Mouse (Mus musculus) midbrain, postnatal 0 days (tissue): Measurements from ENCODE around the gene Col4a1. TPM values are rescaled to one million over a fixed set of nuclear protein-coding genes. Genes with fewer than 3 reads are reported as not detected.
A peak's percentile ranks its signal among the peaks of the same experiment; 100 is the strongest.

Experiments used
- ATAC-seq: fragments of 200-750 bp; cut with Nextera tagmentation; 2 replicates; pipeline ENCODE4 v1.8.0; 2017; ENCODE audit warnings: moderate number of reproducible peaks, mild to moderate bottlenecking, moderate TSS enrichment, moderate library complexity; ENCODE audit not compliant: low FRiP score
- DNase-seq: peaks from one replicate; pipeline ENCODE4 v3.0.0-alpha.2; 2015; ENCODE audit warnings: low spot score
- H3K27ac ChIP-seq: fragments of 300-500 bp; sonication (generic); 2 replicates; pipeline ENCODE4 v1.5.1; 2014; ENCODE audit warnings: low read depth, mild to moderate bottlenecking, low read length, mixed read lengths
- H3K27me3 ChIP-seq: fragments of 300-500 bp; sonication (generic); 2 replicates; pipeline ENCODE4 v1.6.1; 2014; ENCODE audit warnings: low read length, control low read depth, mixed read lengths; ENCODE audit not compliant: insufficient read depth
- H3K36me3 ChIP-seq: fragments of 300-500 bp; sonication (generic); 2 replicates; pipeline ENCODE4 v1.6.1; 2014; ENCODE audit warnings: low read length, control low read depth, mixed read lengths; ENCODE audit not compliant: insufficient read depth
- H3K4me1 ChIP-seq: fragments of 300-500 bp; sonication (generic); 2 replicates; pipeline ENCODE4 v1.6.1; 2014; ENCODE audit warnings: mild to moderate bottlenecking, control low read depth, antibody characterized with exemption, low read length, mixed read lengths; ENCODE audit not compliant: insufficient read depth
- H3K4me2 ChIP-seq: fragments of 300-500 bp; sonication (generic); 2 replicates; pipeline ENCODE4 v1.6.1; 2014; ENCODE audit warnings: low read depth, mild to moderate bottlenecking, low read length, mixed read lengths; ENCODE audit not compliant: poor library complexity, severe bottlenecking
- H3K4me3 ChIP-seq: fragments of 300-500 bp; sonication (generic); 2 replicates; pipeline ENCODE4 v1.5.1; 2014; ENCODE audit warnings: low read depth, mild to moderate bottlenecking, low read length, moderate library complexity
- H3K9ac ChIP-seq: fragments of 300-500 bp; sonication (generic); replicated peaks from 2 replicates; pipeline ENCODE4 v1.6.1; 2014; ENCODE audit warnings: mild to moderate bottlenecking, low read length, moderate library complexity, mixed read lengths; ENCODE audit not compliant: poor library complexity, severe bottlenecking
- H3K9me3 ChIP-seq: fragments of 300-500 bp; sonication (generic); 2 replicates; pipeline ENCODE4 v1.6.1; 2016; ENCODE audit warnings: low read length, control low read depth
- CTCF ChIP-seq: IDR thresholded peaks from 2 replicates; pipeline ENCODE4 v1.5.1; 2016; ENCODE audit warnings: antibody characterized with exemption, mild to moderate bottlenecking
- WGBS: fragments of 180-500 bp; shearing (Covaris S2); extraction: QIAGEN DNeasy Blood & Tissue Kit; methylation state at CpG from one replicate; pipeline ENCODE4 v1.1.7; 2014; 5-methylcytosine and 5-hydroxymethylcytosine counted together
- polyA plus RNA-seq: library from polyadenylated mRNA; unstranded; fragments of >200 nt; fragmentation: Nextera tagmentation; extraction: Ambion mirVana; gene quantifications from 2 replicates; pipeline ENCODE4 v1.2.1, GENCODE M21; 2015
- total RNA-seq: library from RNA; depleted of rRNA; stranded (reverse); fragments of >200 nt; gene quantifications from 2 replicates; pipeline ENCODE4 v1.2.3, GENCODE M21; 2014

Col4a1 gene
- total and polyA plus RNA-seq, 2 experiments from 2014 or later: 45.2 to 219 TPM

GRCm38 (mm10) chr8:11234879-11235210 is 77.8 kb downstream of the Col4a1 start:
- no peak for TF ChIP-seq CTCF
- Histone ChIP-seq H3K4me3 (no peak overlapping the region), H3K27me3 (no peaks in the 10 kb centered on the region), H3K36me3 (no peaks in the 10 kb centered on the region; the same call in 1 of the 2 replicates), H3K27ac (no peak overlapping the region), H3K9ac (no peak overlapping the region), H3K4me2 (no peak overlapping the region), H3K4me1 (no peaks in the 10 kb centered on the region), H3K9me3 (no peaks in the 10 kb centered on the region)
- no peak for DNase-seq
- ATAC-seq: no peak
- WGBS: 83% methylated on average over 6 of the region's 6 CpGs

DNA sequence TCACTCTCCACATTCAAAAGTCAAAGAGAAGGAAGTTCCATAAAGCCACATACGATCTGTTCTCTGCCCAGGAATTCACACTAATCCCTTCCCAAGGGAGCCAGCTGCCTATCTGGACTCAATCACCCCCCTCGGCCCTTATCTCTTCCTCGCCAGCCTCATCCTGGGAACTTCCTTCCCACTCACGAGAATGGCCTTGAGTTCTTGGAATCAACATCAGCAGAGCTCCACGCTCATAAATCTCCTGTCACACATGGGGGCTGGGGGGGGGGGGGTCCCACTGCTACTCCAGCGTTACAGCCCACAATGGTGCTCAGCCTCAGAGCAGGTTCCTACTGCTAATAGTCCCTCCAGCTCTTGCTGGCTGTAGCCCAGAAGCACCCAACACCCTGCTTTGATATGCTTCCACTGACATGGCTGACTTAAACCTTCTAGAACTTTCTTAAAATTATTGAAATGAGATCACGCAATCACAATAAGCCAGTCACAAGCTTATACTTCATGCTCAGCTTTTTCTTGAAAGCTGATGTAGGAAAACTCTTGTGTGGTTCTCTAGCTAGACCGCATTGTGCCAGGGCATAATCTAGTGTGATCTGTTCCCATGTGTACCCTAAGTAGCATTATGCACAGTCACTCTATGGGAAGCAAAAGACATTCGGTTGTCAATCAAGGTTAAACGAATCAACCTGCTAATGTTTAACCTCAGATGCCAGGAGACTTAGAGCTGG is 78.3 kb downstream of the Col4a1 start:
- no peak overlapping the region for H3K9ac ChIP-seq
- 59% methylated on average over 10 of the region's 10 CpGs for WGBS
- no peak overlapping the region for H3K4me2 ChIP-seq
- H3K9me3 ChIP-seq: no peaks in the 10 kb centered on the region
- H3K4me1 ChIP-seq: no peaks in the 10 kb centered on the region
- H3K36me3 ChIP-seq: no peaks in the 10 kb centered on the region; the same call in 1 of the 2 replicates
- no peaks in the 10 kb centered on the region for H3K27me3 ChIP-seq
- no peak overlapping the region for H3K4me3 ChIP-seq
- no peak overlapping the region for H3K27ac ChIP-seq
- DNase-seq (no peak), ATAC-seq (no peak)
- TF ChIP-seq CTCF: no peak

DNA sequence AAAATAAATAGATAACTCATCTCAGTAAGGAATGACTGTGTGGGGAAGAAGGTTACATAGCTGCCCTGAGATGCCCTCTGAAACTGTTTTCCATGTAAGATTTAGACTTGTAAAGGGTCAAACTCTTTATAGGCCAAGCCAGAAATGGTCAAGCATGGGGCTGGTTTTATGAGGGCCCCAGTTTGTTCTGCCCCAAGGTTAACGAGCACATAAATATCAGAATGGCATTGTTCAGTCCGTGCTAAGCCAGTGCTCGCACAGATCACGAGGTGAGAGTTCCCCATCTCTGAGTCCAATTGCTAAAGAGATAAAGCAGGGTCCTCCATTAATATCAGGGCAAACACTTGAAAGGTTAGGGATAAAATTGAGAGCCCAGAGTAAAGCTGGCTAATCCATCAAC is 79.6 kb downstream of the Col4a1 start:
- no peak overlapping the region for H3K9ac ChIP-seq
- ATAC-seq (no peak), DNase-seq (no peak)
- H3K36me3 ChIP-seq: no peaks in the 10 kb centered on the region; the same call in 1 of the 2 replicates
- no peak overlapping the region for H3K4me2 ChIP-seq
- TF ChIP-seq CTCF: no peak
- no peaks in the 10 kb centered on the region for H3K9me3 ChIP-seq
- H3K27me3 ChIP-seq: no peaks in the 10 kb centered on the region
- no peaks in the 10 kb centered on the region for H3K4me1 ChIP-seq
- WGBS: 90% methylated on average over 4 of the region's 4 CpGs
- no peak overlapping the region for H3K27ac ChIP-seq
- no peak overlapping the region for H3K4me3 ChIP-seq

GRCm38 (mm10) chr8:11230277-11230676 is 82.3 kb downstream of the Col4a1 start:
- Histone ChIP-seq H3K4me1 (no peaks in the 10 kb centered on the region), H3K4me2 (no peak overlapping the region), H3K9me3 (no peaks in the 10 kb centered on the region), H3K27ac (no peak overlapping the region), H3K27me3 (no peaks in the 10 kb centered on the region), H3K4me3 (no peak overlapping the region), H3K36me3 (peaks cover 4% of the 10 kb centered on the region; the same call in 1 of the 2 replicates), H3K9ac (no peak overlapping the region)
- DNase-seq (peak; percentile 24), ATAC-seq (no peak)
- peak; percentile 42 for TF ChIP-seq CTCF
- WGBS: 28% methylated on average over 4 of the region's 4 CpGs

- TF ChIP-seq CTCF: no peak
- no peak overlapping the region for H3K9ac ChIP-seq
- no peaks in the 10 kb centered on the region for H3K27me3 ChIP-seq
- ATAC-seq (no peak), DNase-seq (no peak)
- H3K4me2 ChIP-seq: no peak overlapping the region
- H3K4me1 ChIP-seq: no peaks in the 10 kb centered on the region
- no peak overlapping the region for H3K27ac ChIP-seq
- H3K4me3 ChIP-seq: no peak overlapping the region
- H3K9me3 ChIP-seq: no peaks in the 10 kb centered on the region
- H3K36me3 ChIP-seq: peaks cover 7% of the 10 kb centered on the region
- 48% methylated on average over 7 of the region's 7 CpGs for whole genome bisulfite sequencing
Observed at GRCm38 (mm10) chr8:11227421-11227820, 85.2 kb downstream of the Col4a1 start.

GRCm38 (mm10) chr8:11225577-11226434 is 86.8 kb downstream of the Col4a1 start:
- Histone ChIP-seq H3K27ac (no peak overlapping the region), H3K9me3 (no peaks in the 10 kb centered on the region), H3K4me1 (no peaks in the 10 kb centered on the region), H3K4me2 (no peak overlapping the region), H3K4me3 (no peak overlapping the region), H3K9ac (no peak overlapping the region), H3K36me3 (peaks cover 7% of the 10 kb centered on the region), H3K27me3 (no peaks in the 10 kb centered on the region)
- no peak for TF ChIP-seq CTCF
- DNase-seq (no peak), ATAC-seq (no peak)
- 83% methylated on average over 13 of the region's 13 CpGs for WGBS
